Mouse (Mus musculus) liver, postnatal 0 days (tissue): ENCODE results near the gene Krtap4-13. TPM values are rescaled to one million over a fixed set of nuclear protein-coding genes. Genes with fewer than 3 reads are reported as not detected.
"Not testable (repeated sequence)": the region's sequence is repeated elsewhere in the genome, so short reads cannot be mapped to it uniquely, and the experiment has no call there.

Experiments used
- ATAC-seq: fragments of 200-750 bp; cut with Nextera tagmentation; 2 replicates; pipeline ENCODE4 v1.8.0; 2017; ENCODE audit warnings: mild to moderate bottlenecking, moderate library complexity
- DNase-seq: peaks from one replicate; pipeline ENCODE4 v3.0.0-alpha.2; 2016
- H3K27ac ChIP-seq: fragments of 300-500 bp; sonication (generic); 2 replicates; pipeline ENCODE4 v1.5.1; 2014; ENCODE audit warnings: antibody characterized with exemption, moderate library complexity, mild to moderate bottlenecking, low read depth
- H3K27me3 ChIP-seq: fragments of 300-500 bp; sonication (generic); 2 replicates; pipeline ENCODE4 v1.6.1; 2014; ENCODE audit warnings: low read length, control low read depth, mixed read lengths; ENCODE audit not compliant: insufficient read depth
- H3K36me3 ChIP-seq: fragments of 300-500 bp; sonication (generic); replicated peaks from 2 replicates; pipeline ENCODE4 v1.6.1; 2014; ENCODE audit warnings: mild to moderate bottlenecking, control low read depth, low read length, moderate library complexity, mixed read lengths; ENCODE audit not compliant: insufficient read depth
- H3K4me1 ChIP-seq: fragments of 300-500 bp; sonication (generic); 2 replicates; pipeline ENCODE4 v1.6.1; 2014; ENCODE audit warnings: antibody characterized with exemption, mild to moderate bottlenecking, control low read depth; ENCODE audit not compliant: insufficient read depth
- H3K4me2 ChIP-seq: fragments of 300-500 bp; sonication (generic); 2 replicates; pipeline ENCODE4 v1.6.1; 2014; ENCODE audit warnings: low read depth, mild to moderate bottlenecking, low read length, moderate library complexity, mixed read lengths
- H3K4me3 ChIP-seq: fragments of 300-500 bp; sonication (generic); 2 replicates; pipeline ENCODE4 v1.5.1; 2014; ENCODE audit warnings: low read depth, low read length
- H3K9ac ChIP-seq: fragments of 300-500 bp; sonication (generic); replicated peaks from 2 replicates; pipeline ENCODE4 v1.6.1; 2014; ENCODE audit warnings: mild to moderate bottlenecking, moderate library complexity
- H3K9me3 ChIP-seq: fragments of 300-500 bp; sonication (generic); 2 replicates; pipeline ENCODE4 v1.6.1; 2016; ENCODE audit warnings: mild to moderate bottlenecking, control low read depth, low read length, mixed read lengths
- CTCF ChIP-seq: sonication (generic); IDR thresholded peaks from 2 replicates; pipeline ENCODE4 v1.5.1; 2016; ENCODE audit warnings: antibody characterized with exemption, low read depth
- EP300 ChIP-seq: IDR thresholded peaks from 2 replicates; pipeline ENCODE4 v1.6.1; 2016; ENCODE audit warnings: antibody characterized with exemption, low read depth, mild to moderate bottlenecking
- WGBS: fragments of 180-500 bp; shearing (Covaris S2); extraction: QIAGEN DNeasy Blood & Tissue Kit; methylation state at CpG from one replicate; pipeline ENCODE4 v1.1.7; 2014; ENCODE audit not compliant: insufficient replicate concordance; 5-methylcytosine and 5-hydroxymethylcytosine counted together
- polyA plus RNA-seq: library from polyadenylated mRNA; unstranded; fragments of >200 nt; fragmentation: Nextera tagmentation; extraction: Ambion mirVana; gene quantifications from 2 replicates; pipeline ENCODE4 v1.2.1, GENCODE M21; 2015

Gene Krtap4-13
- polyA plus RNA-seq, 1 experiment from 2014 or later: not detected

- WGBS: 69% methylated on average over 1 of the region's 1 CpGs
- Histone ChIP-seq H3K27ac (no peak within 1 kb of the TSS), H3K4me2 (no peak within 1 kb of the TSS), H3K4me1 (no peaks in the 10 kb centered on the region), H3K36me3 (no peaks in the 10 kb centered on the region), H3K4me3 (no peak within 1 kb of the TSS), H3K9me3 (no peaks in the 10 kb centered on the region), H3K9ac (no peak within 1 kb of the TSS), H3K27me3 (no peaks in the 10 kb centered on the region)
- ATAC-seq: no peak
- DNase-seq: no peak
- TF ChIP-seq CTCF: no peak
- TF ChIP-seq EP300: no peak
Measured at GRCm38 (mm10) chr11:99837966-99838365, 28.3 kb upstream of the Krtap4-13 start, which contains the start of gene 2300003K06Rik. 2300003K06Rik (minus strand) TSS chr11:99838066.

DNA sequence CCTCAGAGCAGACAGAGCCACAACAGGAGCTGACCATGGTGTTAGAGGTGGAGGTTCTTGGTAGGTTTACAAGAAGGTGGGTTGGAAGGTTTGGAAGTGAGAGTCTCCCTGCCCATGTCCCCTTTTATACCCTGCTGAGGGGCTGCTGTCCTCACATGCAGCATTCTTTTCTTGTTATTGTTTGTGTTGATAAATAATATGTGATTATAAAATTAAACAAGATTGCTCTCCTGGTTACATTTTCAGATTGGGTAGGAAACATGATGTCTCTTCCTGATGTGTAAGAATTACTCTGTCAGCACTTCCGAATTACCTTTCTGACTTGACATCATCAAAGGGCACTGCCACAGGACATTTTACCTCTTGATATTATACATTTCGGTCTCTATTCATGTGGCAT is 5.9 kb upstream of the Krtap4-13 start, which contains the start of gene Gm11564:
Gm11564 (minus strand) TSS at position 101 of the 400 bp plus-strand sequence.
- DNase-seq: not testable (repeated sequence)
- whole genome bisulfite sequencing: 59% methylated on average over 2 of the region's 2 CpGs

DNA sequence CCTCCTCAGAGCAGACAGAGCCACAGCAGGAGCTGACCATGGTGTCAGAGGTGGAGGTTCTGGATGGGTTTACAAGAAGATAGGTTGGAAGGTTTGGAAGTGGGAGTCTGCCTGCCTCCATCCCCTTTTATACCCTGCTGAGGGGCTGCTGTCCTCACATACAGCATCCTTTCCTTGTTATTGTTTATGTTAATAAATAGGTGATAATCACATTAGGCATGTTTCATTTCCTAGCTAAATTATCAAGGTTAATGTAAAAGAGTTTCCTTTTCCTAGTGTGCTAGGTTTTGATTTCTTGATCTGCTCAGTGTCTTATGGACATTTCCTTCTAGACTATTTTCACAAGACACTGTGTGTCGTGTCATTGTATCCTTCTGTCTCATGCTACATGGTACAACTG is 5.3 kb downstream of the Krtap4-13 start, which contains the start of gene Gm11554:
Gm11554 (minus strand) TSS at position 101 of the 400 bp plus-strand sequence.
- not testable (repeated sequence) for H3K4me3 ChIP-seq, DNase-seq, H3K27me3 ChIP-seq, ATAC-seq, H3K27ac ChIP-seq, H3K4me1 ChIP-seq, H3K9ac ChIP-seq, H3K4me2 ChIP-seq, H3K9me3 ChIP-seq, H3K36me3 ChIP-seq
- WGBS: no CpG with 5 or more reads among the region's 1 CpGs

More for the DNA sequence above, 5.9 kb upstream of the Krtap4-13 start, which contains the start of gene Gm11564:
- H3K9ac ChIP-seq, H3K27me3 ChIP-seq, ATAC-seq, H3K9me3 ChIP-seq, H3K4me1 ChIP-seq, H3K4me3 ChIP-seq, H3K27ac ChIP-seq, H3K4me2 ChIP-seq, H3K36me3 ChIP-seq: not testable (repeated sequence)

DNA sequence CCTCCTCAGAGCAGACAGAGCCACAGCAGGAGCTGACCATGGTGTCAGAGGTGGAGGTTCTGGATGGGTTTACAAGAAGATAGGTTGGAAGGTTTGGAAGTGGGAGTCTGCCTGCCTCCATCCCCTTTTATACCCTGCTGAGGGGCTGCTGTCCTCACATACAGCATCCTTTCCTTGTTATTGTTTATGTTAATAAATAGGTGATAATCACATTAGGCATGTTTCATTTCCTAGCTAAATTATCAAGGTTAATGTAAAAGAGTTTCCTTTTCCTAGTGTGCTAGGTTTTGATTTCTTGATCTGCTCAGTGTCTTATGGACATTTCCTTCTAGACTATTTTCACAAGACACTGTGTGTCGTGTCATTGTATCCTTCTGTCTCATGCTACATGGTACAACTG is 10.9 kb downstream of the Krtap4-13 start, which contains the start of gene Gm11569:
Gm11569 (minus strand) TSS at position 101 of the 400 bp plus-strand sequence.
- ATAC-seq, H3K9ac ChIP-seq, H3K9me3 ChIP-seq, H3K27ac ChIP-seq, H3K4me2 ChIP-seq, DNase-seq, H3K4me1 ChIP-seq, H3K27me3 ChIP-seq, H3K36me3 ChIP-seq, H3K4me3 ChIP-seq: not testable (repeated sequence)
- WGBS: no CpG with 5 or more reads among the region's 1 CpGs

DNA sequence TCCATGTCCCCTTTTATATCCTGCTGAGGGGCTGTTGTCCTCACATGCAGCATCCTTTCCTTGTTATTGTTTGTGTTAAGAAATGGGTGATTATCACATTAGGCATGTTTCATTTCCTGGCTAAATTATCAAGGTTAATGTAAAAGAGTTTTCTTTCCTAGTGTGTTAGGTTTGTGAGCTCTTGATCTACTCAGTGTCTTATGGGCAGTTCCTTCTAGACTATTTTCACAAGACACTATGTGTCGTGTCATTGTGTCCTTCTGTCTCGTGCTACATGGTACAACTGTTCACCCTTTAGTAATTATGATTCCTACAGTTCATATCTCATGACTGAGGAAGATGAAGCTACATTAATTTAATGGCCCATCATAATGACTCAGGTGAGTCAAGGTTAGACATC is 16.3 kb downstream of the Krtap4-13 start, which contains the start of gene Gm11596:
Gm11596 (minus strand) TSS at position 101 of the 400 bp plus-strand sequence.
- Histone ChIP-seq H3K4me3 (no peak within 1 kb of the TSS), H3K4me2 (no peak within 1 kb of the TSS), H3K4me1 (no peaks in the 10 kb centered on the region), H3K27ac (no peak within 1 kb of the TSS), H3K9ac (no peak within 1 kb of the TSS), H3K9me3 (no peaks in the 10 kb centered on the region), H3K27me3 (no peaks in the 10 kb centered on the region), H3K36me3 (no peaks in the 10 kb centered on the region)
- ATAC-seq (no peak), DNase-seq (no peak)
- TF ChIP-seq CTCF: no peak
- TF ChIP-seq EP300: no peak
- 55% methylated on average over 2 of the region's 2 CpGs for WGBS

GRCm38 (mm10) chr11:99784900-99785299 is 24.8 kb downstream of the Krtap4-13 start, which contains the start of gene Krtap4-9:
Krtap4-9 (plus strand) TSS chr11:99785200.
- ATAC-seq, H3K27me3 ChIP-seq, H3K4me2 ChIP-seq, H3K27ac ChIP-seq, H3K4me3 ChIP-seq, H3K9ac ChIP-seq, H3K9me3 ChIP-seq, H3K4me1 ChIP-seq, H3K36me3 ChIP-seq, DNase-seq: not testable (repeated sequence)

GRCm38 (mm10) chr11:99780604-99781003 is 29.1 kb downstream of the Krtap4-13 start, which contains the start of gene Krtap4-8:
Krtap4-8 (minus strand) TSS chr11:99780704.
- Histone ChIP-seq H3K36me3 (no peaks in the 10 kb centered on the region), H3K27ac (no peak within 1 kb of the TSS), H3K9me3 (no peaks in the 10 kb centered on the region), H3K4me1 (no peaks in the 10 kb centered on the region), H3K9ac (no peak within 1 kb of the TSS), H3K4me3 (no peak within 1 kb of the TSS), H3K27me3 (no peaks in the 10 kb centered on the region), H3K4me2 (no peak within 1 kb of the TSS)
- ATAC-seq (no peak), DNase-seq (no peak)
- 85% methylated on average over 2 of the region's 2 CpGs for WGBS
- TF ChIP-seq EP300: no peak
- no peak for TF ChIP-seq CTCF
